Mouse (Mus musculus) megakaryocyte, embryonic 14.5 days (primary cell): ENCODE data around the gene Chic2.

Experiments
- FLI1 ChIP-seq: IDR thresholded peaks from 2 replicates; pipeline ENCODE4 v1.6.1; 2012; ENCODE audit warnings: low read length, inconsistent platforms, mixed read lengths
- GATA1 ChIP-seq: IDR thresholded peaks from 3 replicates; pipeline ENCODE4 v1.6.1; 2012; ENCODE audit warnings: mixed read lengths, low read length, inconsistent platforms, borderline replicate concordance

DNA sequence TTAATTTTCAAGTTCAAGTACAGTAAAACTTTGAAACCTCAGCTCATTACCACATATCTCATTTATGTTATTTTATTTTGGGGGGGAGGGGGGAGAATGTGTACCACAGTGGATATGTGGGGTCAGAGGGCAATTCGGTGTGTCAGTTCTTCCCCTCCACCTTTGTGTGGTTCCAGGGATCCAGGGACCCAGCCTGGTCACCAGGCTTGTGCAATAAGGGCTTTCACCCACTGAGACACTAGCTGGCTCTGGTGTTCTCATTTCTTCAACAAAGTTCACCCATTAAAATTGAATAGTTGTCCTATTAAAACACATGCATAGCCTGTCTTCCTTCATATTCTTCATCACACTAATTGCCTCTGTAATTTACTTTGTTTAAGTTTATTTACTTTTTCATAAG is 5.3 kb downstream of the Chic2 start:
- TF ChIP-seq GATA1 (no peak), FLI1 (no peak)
